Mouse (Mus musculus) layer of hippocampus, postnatal 25 days (tissue): Measurements from ENCODE around the gene Trim44. TPM values are rescaled to one million over a fixed set of nuclear protein-coding genes. Genes with fewer than 3 reads are reported as not detected.

Experiments
- DNase-seq, 2 experiments: peaks; one replicate each; pipeline ENCODE4 v3.0.0; 2022; ENCODE audit warnings: mixed read lengths in 2 of 2, low spot score in 1 of 2; ENCODE audit errors: extremely low spot score in 1 of 2
- total RNA-seq, 2 experiments: library from RNA; stranded (reverse); gene quantifications; 2 replicates each; pipeline ENCODE4 v1.2.3; 2021

The Trim44 gene
- total RNA-seq, result 100 to 1,000 TPM; 153 to 165 TPM

DNA sequence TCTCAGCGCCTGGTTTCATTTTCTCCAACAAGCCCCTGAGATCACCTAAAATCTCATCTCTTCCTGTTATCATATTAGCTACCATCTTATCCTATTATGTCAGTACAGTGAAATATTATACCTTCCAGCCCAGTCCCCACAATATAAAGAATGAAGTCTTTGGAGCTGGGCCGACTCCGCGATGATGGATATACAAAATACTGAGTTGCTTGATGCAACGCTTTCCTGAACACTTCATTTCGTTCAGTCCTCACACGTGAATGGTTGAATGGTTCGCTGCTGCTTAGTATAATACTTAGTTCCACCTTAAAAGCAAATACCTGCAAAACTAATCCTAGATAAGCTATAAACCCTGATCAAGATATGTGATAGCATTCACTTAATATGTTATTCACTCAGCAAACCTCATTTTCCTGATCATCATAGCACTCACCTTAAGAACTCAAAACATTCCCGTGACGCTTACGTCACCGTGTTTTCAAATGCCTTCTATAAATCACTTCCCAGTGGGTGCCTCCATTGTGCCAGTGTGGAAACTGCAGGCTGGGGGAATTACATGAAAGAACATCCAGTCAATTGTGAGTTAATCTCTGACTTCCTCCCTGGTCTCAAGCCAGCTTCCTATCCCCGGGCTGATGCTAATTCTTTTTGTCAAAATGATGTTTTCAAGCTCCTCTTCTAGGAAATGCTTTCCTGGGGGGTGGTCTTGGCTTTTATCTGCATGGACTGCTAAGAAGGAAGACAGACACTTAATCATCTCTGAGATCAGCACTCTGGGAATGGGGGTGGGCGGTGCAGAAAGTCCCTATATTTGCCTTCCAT, at the start of gene Trim44:
TSS of gene Trim44 (minus strand) at position 466 of the 822 bp plus-strand sequence.
- no peak for DNase-seq

DNA sequence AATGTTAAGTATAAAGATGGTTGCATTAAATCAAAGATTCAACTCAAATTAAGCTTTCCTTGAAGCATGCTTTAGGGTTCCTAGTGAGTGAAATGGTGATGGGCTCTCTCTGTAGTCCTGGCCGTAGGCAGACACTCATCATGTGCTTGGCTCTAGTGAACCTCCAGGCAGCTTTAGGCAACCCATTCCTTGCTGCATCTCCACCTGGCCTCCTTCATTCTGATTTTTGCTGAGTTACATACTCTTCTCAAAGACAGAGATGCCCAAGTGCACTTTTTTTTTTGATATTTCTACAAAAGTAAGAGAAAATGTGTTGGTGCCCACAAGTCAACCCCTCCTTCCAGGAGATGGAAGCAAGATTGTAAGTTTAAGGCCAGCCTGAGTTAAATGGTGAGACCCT, 47.5 kb upstream of the Trim44 start:
- DNase-seq, result no peak

DNA sequence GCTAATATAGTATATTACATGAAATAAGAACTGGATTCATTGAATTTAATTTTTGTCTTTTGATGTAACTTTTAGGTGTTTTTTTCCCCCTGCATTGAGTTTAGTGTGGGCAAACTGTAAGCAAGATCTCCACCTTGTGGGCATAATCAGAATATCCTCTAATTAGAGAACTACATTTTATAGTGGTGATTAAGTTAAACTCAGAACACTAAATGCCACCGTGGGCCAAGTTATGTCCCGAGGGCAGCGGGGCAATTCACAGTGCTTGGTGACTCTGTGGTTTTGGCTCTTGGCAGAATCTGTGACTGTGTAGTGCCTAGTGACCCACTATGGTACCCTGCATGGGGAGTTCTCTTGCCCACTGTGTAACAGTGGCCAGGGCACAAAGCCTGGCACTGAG, 45.8 kb upstream of the Trim44 start:
- DNase-seq, result no peak

DNA sequence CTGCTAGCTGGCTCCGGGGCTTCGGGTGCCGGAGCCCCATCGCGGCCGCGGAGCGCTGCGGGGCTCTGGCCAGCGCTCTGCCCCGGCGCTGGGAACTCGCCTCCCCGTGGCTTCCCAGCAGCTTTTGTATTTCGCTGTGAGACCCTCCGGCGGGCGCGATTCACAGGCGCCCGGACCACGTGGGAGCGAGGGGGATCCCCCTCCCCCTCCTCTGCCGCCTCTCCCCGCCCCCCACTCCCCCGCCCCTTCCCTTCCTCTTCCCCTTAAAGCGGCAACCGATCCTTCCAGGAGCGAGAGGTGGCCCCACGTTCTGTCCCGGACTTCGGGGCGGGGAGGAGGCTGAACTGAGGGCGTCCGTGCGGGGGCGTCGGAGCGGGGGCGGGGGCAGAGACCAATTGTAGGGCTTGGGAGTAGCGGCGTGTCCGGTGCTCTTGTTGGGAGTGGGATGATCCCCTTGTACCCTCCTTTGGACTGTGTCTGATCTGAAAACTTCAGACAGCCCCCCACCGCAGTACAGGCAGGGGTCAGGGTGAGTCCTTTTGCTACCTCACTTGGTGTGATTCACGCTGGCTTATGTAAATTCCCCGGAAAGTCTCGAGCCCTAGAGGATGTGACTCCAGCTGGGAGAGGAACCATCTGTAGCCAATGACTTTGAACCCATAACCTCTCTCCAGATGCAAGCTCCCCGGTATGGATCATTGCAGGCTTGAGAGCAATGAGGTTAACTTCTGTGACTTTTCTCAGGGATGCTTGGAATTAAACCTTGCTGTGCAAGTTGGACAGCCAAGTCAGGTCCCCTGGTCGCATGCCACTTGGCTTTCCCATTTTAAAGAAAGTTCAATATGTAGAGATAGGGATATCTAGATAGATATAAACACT, 44.3 kb upstream of the Trim44 start, which contains the start of gene Fjx1:
TSS of gene Fjx1 (minus strand) at position 829 of the 879 bp plus-strand sequence.
- DNase-seq, result peak; percentile 48 to 53

DNA sequence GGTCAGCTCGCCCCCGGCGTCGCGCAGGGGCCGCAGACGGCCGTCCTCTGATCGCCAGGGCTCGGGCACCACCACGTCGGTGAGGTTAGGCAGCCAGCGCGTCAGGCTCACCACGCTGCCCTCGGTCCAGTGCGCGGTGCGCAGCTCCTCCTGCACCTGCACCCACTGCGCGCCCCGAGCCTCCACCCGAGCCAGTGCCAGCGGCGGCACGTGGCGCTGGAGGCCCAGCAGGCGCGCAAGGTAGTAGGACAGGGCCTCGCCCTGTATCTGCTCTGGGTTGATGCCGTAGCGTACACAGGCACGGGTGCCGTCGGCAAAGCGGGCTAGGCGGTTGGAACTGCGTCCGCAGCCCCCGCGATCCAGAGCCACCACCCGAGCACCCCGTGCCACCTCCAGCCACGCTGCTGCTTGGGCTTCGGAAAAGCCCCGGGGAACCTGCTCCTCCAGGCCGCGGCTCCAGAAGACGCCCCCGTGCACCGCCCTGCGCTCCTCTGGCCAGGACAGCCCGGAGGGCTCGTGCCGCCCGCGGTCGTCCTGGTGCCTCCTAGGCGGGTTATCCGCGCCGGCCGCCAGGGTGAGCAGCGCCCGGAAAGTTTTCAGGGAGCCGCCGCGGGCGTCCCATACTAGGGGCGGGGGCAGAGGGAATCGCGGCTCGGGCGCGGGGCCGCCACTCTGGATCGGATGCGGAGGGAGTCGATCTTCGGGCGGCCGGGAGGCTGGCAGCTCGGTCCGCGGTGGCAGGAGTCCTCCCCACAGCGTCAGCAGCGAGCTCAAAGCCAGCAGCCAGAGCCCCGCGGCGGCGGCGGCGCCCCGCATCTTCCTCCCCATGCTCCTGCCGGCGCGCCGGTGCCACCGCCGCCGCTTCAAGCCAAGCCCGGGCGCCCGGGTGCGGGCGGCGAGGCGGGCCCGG, 43.4 kb upstream of the Trim44 start:
- DNase-seq, result peak; percentile 40 to 54

DNA sequence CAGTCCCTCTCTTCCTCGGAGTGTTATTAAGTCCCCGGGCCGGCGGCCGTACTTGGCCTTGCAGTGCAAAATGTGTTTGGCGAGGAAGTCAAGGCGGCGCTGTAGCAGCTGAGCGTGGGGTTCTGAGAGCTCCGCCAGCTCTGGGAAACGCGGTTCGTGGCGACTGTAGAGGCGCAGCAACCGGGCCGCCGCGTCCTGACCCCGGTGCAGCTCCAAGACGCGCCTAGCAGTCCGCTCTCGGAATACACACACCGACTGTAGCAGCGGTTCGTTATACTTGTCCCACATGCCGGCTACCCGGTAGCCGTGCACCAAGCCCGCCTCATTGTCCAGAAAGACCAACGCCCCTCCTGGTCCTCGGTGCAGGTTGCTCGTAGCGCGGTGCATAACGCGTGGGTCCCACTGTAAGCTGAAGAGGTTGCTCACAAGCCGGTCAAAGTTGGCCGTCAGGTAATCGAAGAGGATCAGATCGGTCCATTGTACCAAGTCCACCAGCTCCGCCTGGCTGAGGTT, 42.7 kb upstream of the Trim44 start:
- peak; percentile 52 for DNase-seq

DNA sequence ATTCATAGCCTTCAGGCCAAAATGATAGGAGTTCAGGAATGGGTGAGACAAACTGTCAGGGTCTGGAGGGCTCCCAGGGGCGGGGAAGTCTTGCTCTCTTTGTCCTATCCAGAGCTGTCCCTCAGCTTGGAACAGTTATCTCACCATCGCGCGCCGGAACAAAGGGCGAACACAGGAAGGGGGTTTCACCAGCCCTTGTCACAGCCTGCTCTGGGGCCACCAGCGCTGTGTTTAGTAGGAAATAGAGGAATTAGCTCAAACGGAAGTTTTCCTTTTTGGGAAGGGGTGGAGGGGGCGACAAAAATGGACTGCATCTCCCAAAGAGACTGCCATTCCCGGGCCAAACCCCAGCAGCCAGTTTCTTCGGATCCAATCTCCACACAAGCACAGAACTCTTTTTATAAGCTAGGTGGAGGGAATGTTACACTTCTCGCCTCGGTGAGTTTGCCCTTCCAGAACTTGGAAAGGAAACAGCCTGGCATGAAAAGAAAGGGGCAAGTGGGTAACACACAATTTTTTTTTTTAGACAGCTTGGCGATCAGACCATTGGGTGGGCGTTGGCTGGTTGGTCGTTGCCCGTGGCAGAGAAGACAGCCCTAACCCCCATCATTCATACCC, 42.1 kb upstream of the Trim44 start:
- DNase-seq, result peak; percentile 19 to 25

DNA sequence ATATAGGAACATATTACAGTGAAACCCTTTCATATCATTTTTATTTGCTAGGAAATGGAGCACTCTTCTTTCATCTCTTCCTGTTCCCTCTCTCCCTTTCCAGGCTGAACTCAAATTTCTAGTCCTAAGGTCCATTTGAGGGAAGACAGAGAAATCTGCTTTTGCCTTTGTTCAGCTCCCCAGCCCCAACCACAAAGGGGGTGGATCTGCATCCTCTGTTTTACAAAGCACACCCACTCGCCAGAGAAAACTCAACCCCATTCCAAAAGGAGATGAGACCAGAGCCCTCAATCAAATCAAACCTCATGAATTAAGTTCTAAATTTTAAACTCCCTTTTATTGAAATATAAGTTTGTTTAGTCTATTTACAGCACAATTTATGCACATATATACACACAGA, 41.4 kb upstream of the Trim44 start:
- DNase-seq, result no peak

DNA sequence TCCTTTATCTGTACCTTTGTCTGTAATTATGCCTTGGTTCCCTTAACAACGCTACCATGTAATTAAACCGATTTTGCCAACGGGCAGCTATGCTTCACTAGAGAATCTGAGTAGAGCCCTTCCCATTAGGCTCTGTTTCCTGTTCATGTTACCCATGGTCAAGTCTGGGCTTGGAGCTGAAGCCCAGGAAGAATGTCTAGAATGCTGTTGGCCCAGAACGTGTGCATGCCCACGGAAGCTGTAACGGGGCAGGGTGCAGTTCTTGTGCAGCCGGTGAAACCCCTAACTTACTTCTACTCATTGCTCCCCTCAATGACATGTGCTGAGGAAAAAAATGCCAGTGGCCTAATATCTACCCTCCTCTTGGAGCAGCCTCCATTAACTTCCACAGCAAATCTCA, 40.2 kb upstream of the Trim44 start:
- DNase-seq, result no peak

DNA sequence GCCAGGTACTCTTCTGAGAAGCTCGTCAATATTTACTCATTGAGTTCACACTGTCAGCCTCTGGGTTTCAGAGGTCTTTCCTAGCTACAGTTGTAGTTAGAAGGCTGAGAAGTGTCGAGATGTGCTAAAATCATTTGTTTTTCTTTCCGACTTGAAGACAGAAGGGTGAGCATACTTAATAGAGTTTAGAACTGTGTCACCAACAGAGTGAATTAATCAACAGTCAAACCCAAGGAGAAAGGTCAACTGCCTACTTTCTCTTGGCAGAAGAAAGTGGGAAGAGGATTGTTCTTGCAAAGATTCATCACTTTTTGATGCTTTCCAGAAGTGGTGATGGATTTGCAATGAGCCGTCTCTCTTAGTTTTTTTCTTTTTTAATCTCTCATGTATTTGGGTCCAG, 39.2 kb upstream of the Trim44 start:
- no peak for DNase-seq

DNA sequence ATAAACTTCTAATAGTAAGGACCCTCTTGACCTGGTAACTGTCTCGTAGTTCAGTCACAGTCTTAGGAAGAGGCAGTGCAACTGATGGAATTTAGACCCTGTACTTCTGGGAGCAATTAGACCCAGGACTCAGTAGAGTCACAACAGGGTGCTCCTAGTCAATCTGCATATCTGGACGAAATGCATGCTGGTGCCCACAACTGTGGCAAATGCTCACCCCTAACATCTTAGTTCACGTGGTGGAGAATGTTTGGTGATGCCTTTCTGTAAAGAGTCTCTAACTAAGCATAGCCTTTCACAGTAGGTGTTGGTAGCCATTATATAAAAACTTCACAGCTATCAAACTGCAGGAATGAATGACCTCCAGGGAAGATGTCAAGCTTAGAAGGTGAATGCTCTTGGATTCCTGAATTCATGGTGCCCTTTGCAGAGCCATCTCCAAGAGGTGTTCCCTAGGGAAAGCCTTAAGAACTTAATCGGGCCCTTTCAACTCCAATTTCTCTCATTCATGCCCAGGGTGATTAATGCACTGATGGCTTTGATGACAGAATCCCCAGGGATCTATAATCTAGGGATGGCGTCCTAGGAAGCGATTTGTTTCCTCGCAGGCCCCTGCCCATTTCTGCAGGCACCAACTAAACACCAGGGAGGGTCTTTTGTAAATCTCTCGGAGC, 29.9 kb upstream of the Trim44 start:
- no peak for DNase-seq

DNA sequence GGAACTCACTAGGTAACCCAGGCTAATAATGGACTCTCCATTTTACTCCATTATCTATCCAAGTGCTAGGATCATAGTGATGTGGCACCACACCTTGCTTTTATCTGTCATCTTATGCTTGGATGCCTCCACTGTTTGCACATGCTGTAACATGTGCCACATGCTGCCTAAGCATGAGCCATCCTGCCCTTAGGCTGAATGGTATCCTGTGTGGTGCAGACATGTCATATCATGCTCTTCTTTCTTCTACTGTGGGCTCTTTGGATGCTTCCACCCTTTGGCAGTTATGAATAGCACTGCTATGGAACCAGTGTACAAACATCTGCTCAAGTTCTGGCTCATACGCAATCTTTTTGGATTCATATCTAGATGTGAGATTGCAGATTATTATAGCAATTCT, 26.3 kb upstream of the Trim44 start:
- DNase-seq, result no peak

DNA sequence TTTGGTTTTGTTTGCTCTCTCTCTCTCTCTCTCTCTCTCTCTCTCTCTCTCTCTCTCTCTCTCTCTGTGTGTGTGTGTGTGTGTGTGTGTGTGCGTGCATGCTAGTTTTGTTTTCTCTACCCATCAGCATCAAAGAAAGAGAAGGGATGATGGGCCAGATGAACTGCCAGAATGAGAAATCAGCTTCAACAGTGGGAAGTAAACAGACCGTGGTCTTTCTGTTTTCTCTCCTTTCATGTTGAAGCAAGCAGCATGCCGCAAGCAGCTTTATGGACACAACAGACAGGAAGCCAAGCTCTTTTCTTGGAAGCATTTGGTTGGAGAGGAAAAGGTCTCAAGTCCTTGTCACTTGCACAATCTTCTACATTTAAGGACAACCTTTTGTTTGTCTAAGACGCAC, 23.5 kb upstream of the Trim44 start:
- DNase-seq, result no peak

DNA sequence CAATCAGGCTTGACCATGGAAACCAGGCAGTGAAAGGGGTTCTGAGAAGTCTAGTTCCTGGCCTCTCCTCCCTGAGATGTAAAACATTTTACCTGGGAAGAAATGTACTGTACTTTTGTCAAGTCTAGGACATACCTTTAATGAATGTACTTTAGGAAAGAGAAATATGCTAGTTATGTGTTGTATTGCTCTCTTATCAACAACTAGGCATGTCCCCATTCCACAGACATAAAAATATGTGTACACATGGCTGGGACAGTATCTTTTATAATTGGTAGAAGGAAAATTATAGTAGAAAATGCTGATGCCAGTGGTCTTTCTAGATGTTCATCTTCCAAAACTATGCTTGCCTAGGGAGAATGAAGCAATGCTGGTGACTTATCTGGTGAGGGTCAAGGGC, 20.3 kb upstream of the Trim44 start:
- DNase-seq, result no peak

DNA sequence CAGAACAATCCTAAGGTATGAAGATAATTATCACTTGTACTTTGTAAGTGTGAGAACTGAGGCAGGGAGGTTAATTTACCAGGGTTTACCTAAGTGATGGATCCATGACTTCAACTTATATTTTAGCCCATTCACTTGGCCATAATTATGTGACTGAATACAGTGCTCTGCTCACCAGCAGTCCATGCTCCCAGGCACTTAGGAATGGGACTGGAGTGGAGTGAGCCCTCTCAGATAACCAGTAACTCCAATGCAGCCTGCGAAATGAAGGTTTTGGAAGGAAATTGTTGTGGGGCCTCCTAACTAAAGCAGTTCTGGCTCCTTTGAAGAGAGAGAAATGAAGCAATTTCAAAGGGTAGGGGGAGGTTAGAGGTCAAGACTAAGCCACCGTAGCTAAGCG, 18.8 kb upstream of the Trim44 start:
- no peak for DNase-seq

DNA sequence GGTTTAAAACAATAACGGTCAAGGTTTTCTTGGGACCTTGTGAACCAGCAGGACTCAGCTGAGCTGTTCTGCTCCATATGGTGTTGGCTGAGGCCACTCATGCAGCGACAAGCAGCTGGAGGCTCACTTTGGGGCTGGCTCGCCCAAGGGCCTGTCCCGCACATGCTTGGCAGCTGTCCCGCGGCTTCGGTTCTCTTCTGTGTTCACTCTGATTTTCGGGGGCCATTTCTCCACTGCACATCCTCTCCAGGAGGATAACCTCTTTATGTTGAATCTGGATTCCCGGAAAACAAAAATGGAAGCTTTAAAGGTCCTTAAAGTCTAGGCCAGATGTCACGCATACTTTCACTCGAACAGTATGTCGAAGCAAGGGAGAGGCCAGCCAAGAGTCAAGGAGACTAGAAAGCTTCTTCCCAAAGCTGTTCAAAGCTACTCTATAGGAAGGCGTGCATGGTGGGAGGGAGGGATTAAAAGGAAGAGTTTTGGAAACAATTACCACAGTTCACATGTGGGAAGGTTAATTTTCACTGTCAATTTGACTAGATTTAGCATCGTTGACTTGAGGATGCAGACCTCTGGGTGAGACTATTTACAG, 8.6 kb upstream of the Trim44 start:
- no peak for DNase-seq

DNA sequence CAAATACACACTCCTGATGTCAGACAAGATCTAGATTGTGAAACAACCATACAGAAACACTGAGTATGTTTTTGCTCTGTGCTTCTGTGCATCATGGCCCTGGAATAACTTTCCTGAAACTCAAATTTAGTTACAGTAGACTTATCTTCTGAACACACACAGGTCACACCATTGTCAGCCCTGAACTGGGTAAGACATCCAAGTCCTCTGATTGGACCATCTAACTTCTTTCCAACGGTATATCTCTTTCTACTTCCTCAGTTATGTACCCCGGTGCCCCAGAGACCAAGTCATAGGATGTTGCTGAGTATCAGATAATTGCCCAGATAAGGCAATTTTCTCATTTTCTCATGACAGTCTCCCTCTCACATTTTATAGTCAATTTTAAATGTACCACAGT, 5.1 kb upstream of the Trim44 start:
- no peak for DNase-seq

DNA sequence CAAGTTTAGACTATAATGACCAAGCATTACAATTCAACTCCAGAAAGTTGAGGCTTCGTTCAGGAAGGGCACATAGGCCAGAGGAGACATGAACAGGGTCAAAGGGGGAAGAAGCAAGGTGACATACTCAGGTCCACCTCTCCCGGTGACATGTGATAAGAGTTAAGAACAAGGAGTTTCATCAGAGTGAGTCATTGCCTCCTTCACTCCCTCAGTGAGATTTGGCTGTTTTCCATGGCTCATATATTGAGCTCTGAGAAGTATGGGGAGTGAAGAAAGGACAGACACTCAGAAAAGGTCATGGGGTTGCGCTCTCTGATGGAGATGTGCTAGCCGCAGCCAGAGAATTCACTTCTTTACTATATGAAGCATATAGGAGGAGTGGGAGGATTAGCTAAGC, 3.0 kb upstream of the Trim44 start:
- DNase-seq, result no peak

DNA sequence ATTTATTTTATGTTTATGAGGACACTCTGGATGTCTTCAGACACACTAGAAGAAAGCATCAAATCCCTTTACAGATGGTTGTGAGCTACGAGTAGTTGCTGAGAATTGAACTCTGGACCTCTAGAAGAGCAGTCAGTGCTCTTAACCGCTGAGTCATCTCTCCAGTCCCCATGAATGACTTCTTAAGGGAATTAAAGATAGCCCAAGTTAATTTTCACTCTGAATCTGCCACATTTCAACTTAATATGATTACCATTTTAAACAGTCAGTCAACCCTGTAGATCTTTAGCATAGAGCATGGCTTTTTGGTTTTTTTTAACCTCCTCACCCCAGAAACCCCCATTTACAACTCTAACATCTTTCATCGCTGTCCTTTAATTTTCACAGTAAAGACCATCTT, 2.1 kb upstream of the Trim44 start:
- DNase-seq, result no peak
